Mouse (Mus musculus): ENCODE data around the gene Smdt1.

GRCm38 (mm10) chr15:82293271-82293711, 45.5 kb upstream of the Smdt1 start:
- no peak for TF ChIP-seq CTCF (conservative IDR thresholded peaks at IDR 0.05; ENCODE audit: low read length)
- TF ChIP-seq NANOG (IDR thresholded peaks at IDR 0.05; ENCODE audit: borderline replicate concordance, low read length) = no peak

Data from E14TG2a.4 (cell line).